Mouse (Mus musculus) erythroblast, embryonic 14.5 days (primary cell): Measurements from ENCODE around the gene Sirt3. TPM values are rescaled to one million over a fixed set of nuclear protein-coding genes. Genes with fewer than 3 reads are reported as not detected.

Experiments used
- H3K27me3 ChIP-seq: 2 replicates; pipeline ENCODE4 v1.6.1; 2012; ENCODE audit warnings: inconsistent platforms; ENCODE audit not compliant: control insufficient read depth
- H3K36me3 ChIP-seq: 2 replicates; pipeline ENCODE4 v1.6.1; 2012; ENCODE audit warnings: mild to moderate bottlenecking, inconsistent platforms; ENCODE audit not compliant: control insufficient read depth
- H3K4me1 ChIP-seq: 2 replicates; pipeline ENCODE4 v1.6.1; 2012; ENCODE audit warnings: inconsistent platforms; ENCODE audit not compliant: control insufficient read depth
- H3K4me3 ChIP-seq: replicated peaks from 2 replicates; pipeline ENCODE3; 2012; ENCODE audit warnings: moderate library complexity, mild to moderate bottlenecking, inconsistent platforms
- H3K9me3 ChIP-seq: 2 replicates; pipeline ENCODE4 v1.6.1; 2012; ENCODE audit warnings: low read length, inconsistent platforms, mixed read lengths; ENCODE audit not compliant: control insufficient read depth
- GATA1 ChIP-seq: IDR thresholded peaks from 2 replicates; pipeline ENCODE4 v1.6.1; 2012; ENCODE audit warnings: low read length, inconsistent platforms, mixed read lengths
- TAL1 ChIP-seq: IDR thresholded peaks from 3 replicates; pipeline ENCODE4 v1.6.1; 2012; ENCODE audit warnings: low read length, inconsistent platforms, mixed read lengths
- polyA plus RNA-seq: library from polyadenylated mRNA; stranded (reverse); fragments of >175 nt; gene quantifications from 2 replicates; pipeline ENCODE4 v1.2.3, GENCODE M21; 2012

Sirt3 gene
- polyA plus RNA-seq, 1 experiment: 1.8 TPM

GRCm38 (mm10) chr7:140834968-140835757 lies 46.9 kb downstream of the Sirt3 start, which contains the start of gene Urah:
Urah (plus strand) TSS chr7:140835018.
- peaks cover 8% of the 10 kb centered on the region for H3K27me3 ChIP-seq

GRCm38 (mm10) chr7:140833341-140833740 lies 48.8 kb downstream of the Sirt3 start:
- H3K4me3 ChIP-seq: no peak overlapping the region
- peaks cover 2% of the 10 kb centered on the region for H3K27me3 ChIP-seq

More at GRCm38 (mm10) chr7:140834968-140835757, 46.9 kb downstream of the Sirt3 start, which contains the start of gene Urah:
- H3K9me3 ChIP-seq: no peaks in the 10 kb centered on the region
- no peak for TF ChIP-seq TAL1
- TF ChIP-seq GATA1: no peak
- peaks cover 10% of the 10 kb centered on the region for H3K4me1 ChIP-seq
- H3K36me3 ChIP-seq: no peaks in the 10 kb centered on the region
- H3K4me3 ChIP-seq: peak within 1 kb of the TSS; percentile 21

GRCm38 (mm10) chr7:140831447-140831846 lies 50.7 kb downstream of the Sirt3 start:
- TF ChIP-seq TAL1 (no peak), GATA1 (no peak)
- no peaks in the 10 kb centered on the region for H3K36me3 ChIP-seq

More at GRCm38 (mm10) chr7:140833341-140833740, 48.8 kb downstream of the Sirt3 start:
- H3K36me3 ChIP-seq: no peaks in the 10 kb centered on the region
- TF ChIP-seq TAL1: no peak
- TF ChIP-seq GATA1: no peak
- H3K9me3 ChIP-seq: no peaks in the 10 kb centered on the region
- peaks cover 10% of the 10 kb centered on the region for H3K4me1 ChIP-seq

GRCm38 (mm10) chr7:140828171-140828881 lies 53.8 kb downstream of the Sirt3 start:
- Histone ChIP-seq H3K4me1 (no peaks in the 10 kb centered on the region), H3K27me3 (no peaks in the 10 kb centered on the region; the same call in 1 of the 2 replicates), H3K9me3 (no peaks in the 10 kb centered on the region), H3K36me3 (no peaks in the 10 kb centered on the region), H3K4me3 (no peak overlapping the region)
- no peak for TF ChIP-seq TAL1
- no peak for TF ChIP-seq GATA1

More at GRCm38 (mm10) chr7:140831447-140831846, 50.7 kb downstream of the Sirt3 start:
- Histone ChIP-seq H3K9me3 (no peaks in the 10 kb centered on the region), H3K27me3 (no peaks in the 10 kb centered on the region; the same call in 1 of the 2 replicates), H3K4me1 (peaks cover 10% of the 10 kb centered on the region), H3K4me3 (no peak overlapping the region)

- Histone ChIP-seq H3K27me3 (peaks cover 4% of the 10 kb centered on the region; the same call in 1 of the 2 replicates), H3K4me1 (peaks cover 7% of the 10 kb centered on the region), H3K36me3 (no peaks in the 10 kb centered on the region), H3K9me3 (no peaks in the 10 kb centered on the region), H3K4me3 (no peak overlapping the region)
- no peak for TF ChIP-seq TAL1
- no peak for TF ChIP-seq GATA1
These were observed 59.4 kb downstream of the Sirt3 start for GRCm38 (mm10) chr7:140822731-140823130.

GRCm38 (mm10) chr7:140821653-140822329 lies 60.3 kb downstream of the Sirt3 start, which contains the start of gene Zfp941:
Zfp941 (minus strand) TSS chr7:140822178.
- Histone ChIP-seq H3K36me3 (no peaks in the 10 kb centered on the region), H3K4me3 (peak within 1 kb of the TSS; percentile 60), H3K27me3 (peaks cover 4% of the 10 kb centered on the region; the same call in 1 of the 2 replicates), H3K9me3 (no peaks in the 10 kb centered on the region), H3K4me1 (peaks cover 7% of the 10 kb centered on the region)
- no peak for TF ChIP-seq GATA1
- no peak for TF ChIP-seq TAL1

- no peaks in the 10 kb centered on the region for H3K36me3 ChIP-seq
- H3K27me3 ChIP-seq: peaks cover 4% of the 10 kb centered on the region; the same call in 1 of the 2 replicates
- no peaks in the 10 kb centered on the region for H3K9me3 ChIP-seq
- H3K4me3 ChIP-seq: peak overlapping the region; percentile 60
- TF ChIP-seq TAL1: no peak
- TF ChIP-seq GATA1: no peak
- peaks cover 7% of the 10 kb centered on the region for H3K4me1 ChIP-seq
These were observed 60.8 kb downstream of the Sirt3 start for GRCm38 (mm10) chr7:140821305-140821652.

GRCm38 (mm10) chr7:140820173-140820572 lies 61.9 kb downstream of the Sirt3 start:
- H3K9me3 ChIP-seq: no peaks in the 10 kb centered on the region

More at GRCm38 (mm10) chr7:140820173-140820572, 61.9 kb downstream of the Sirt3 start:
- Histone ChIP-seq H3K4me3 (no peak overlapping the region), H3K27me3 (peaks cover 4% of the 10 kb centered on the region; the same call in 1 of the 2 replicates), H3K36me3 (no peaks in the 10 kb centered on the region), H3K4me1 (peaks cover 7% of the 10 kb centered on the region)
- TF ChIP-seq TAL1 (no peak), GATA1 (no peak)

Other genes starting within 250 kb of the Sirt3 start
- gene Olfr53, start 235.9 kb downstream of the Sirt3 start, polyA plus RNA-seq: not detected in 2 replicates
- 0.01 TPM in 1 of 2 replicates, not detected in the other for gene Olfr539, start 222.4 kb downstream of the Sirt3 start, polyA plus RNA-seq
- 0.01 TPM in 1 of 2 replicates, not detected in the other for gene Olfr45, start 200.4 kb downstream of the Sirt3 start, polyA plus RNA-seq
- gene Olfr541, start 185.0 kb downstream of the Sirt3 start, polyA plus RNA-seq: not detected in 2 replicates
- not detected in 2 replicates for gene Cyp2e1, start 118.6 kb downstream of the Sirt3 start, polyA plus RNA-seq
- 0.05 TPM in 1 of 2 replicates, not detected in the other for gene Syce1, start 94.5 kb downstream of the Sirt3 start, polyA plus RNA-seq
- not detected in 2 replicates for gene Zfp941, start 60.1 kb downstream of the Sirt3 start, polyA plus RNA-seq
- 0.06 TPM in 1 of 2 replicates, not detected in the other for gene Urah, start 47.3 kb downstream of the Sirt3 start, polyA plus RNA-seq
- not detected in 2 replicates for gene Scgb1c1, start 36.8 kb downstream of the Sirt3 start, polyA plus RNA-seq
- gene Odf3, start 34.5 kb downstream of the Sirt3 start, polyA plus RNA-seq: not detected in 2 replicates
- gene Gm45785, start 26.0 kb downstream of the Sirt3 start, polyA plus RNA-seq: not detected in 2 replicates
- 2.1 and 2.7 TPM in 2 replicates for gene Ric8a, start 25.4 kb downstream of the Sirt3 start, polyA plus RNA-seq
- 0.95 and 1.2 TPM in 2 replicates for gene Bet1l, start 24.7 kb downstream of the Sirt3 start, polyA plus RNA-seq
- gene Psmd13, start 341 bp downstream of the Sirt3 start, polyA plus RNA-seq: 13.2 and 18.4 TPM in 2 replicates
- not detected in 2 replicates for gene Cox8b, start 18.1 kb upstream of the Sirt3 start, polyA plus RNA-seq
- not detected in 2 replicates for gene Nlrp6, start 38.6 kb upstream of the Sirt3 start, polyA plus RNA-seq
- gene Pgghg, start 59.1 kb upstream of the Sirt3 start, polyA plus RNA-seq: 0.05 and 0.32 TPM in 2 replicates
- gene Ifitm5, start 68.0 kb upstream of the Sirt3 start, polyA plus RNA-seq: not detected in 2 replicates
- gene Gm45717, start 73.6 kb upstream of the Sirt3 start, polyA plus RNA-seq: not detected in 2 replicates
- 3.3 and 3.7 TPM in 2 replicates for gene Ifitm2, start 73.7 kb upstream of the Sirt3 start, polyA plus RNA-seq
- gene Ifitm1, start 84.9 kb upstream of the Sirt3 start, polyA plus RNA-seq: 0.05 and 0.47 TPM in 2 replicates
- 0.26 and 0.29 TPM in 2 replicates for gene Ifitm3, start 128.5 kb upstream of the Sirt3 start, polyA plus RNA-seq
- gene Ifitm6, start 135.6 kb upstream of the Sirt3 start, polyA plus RNA-seq: not detected in 2 replicates
- not detected in 2 replicates for gene Gm17387, start 146.8 kb upstream of the Sirt3 start, polyA plus RNA-seq
- 0.03 and 0.15 TPM in 2 replicates for gene B4galnt4, start 178.8 kb upstream of the Sirt3 start, polyA plus RNA-seq
- 0.03 and 0.05 TPM in 2 replicates for gene Pkp3, start 195.9 kb upstream of the Sirt3 start, polyA plus RNA-seq
- 0.16 and 0.19 TPM in 2 replicates for gene Sigirr, start 218.3 kb upstream of the Sirt3 start, polyA plus RNA-seq
- gene Ano9, start 235.5 kb upstream of the Sirt3 start, polyA plus RNA-seq: not detected in 2 replicates
- 148 and 156 TPM in 2 replicates for gene Ptdss2, start 240.1 kb upstream of the Sirt3 start, polyA plus RNA-seq